Mouse (Mus musculus): ENCODE results near the gene Qtrt2. TPM values are rescaled to one million over a fixed set of nuclear protein-coding genes. Genes with fewer than 3 reads are reported as not detected.

Qtrt2 gene
- polyA plus RNA-seq, 1 experiment from 2014 or later: 25.1 TPM

GRCm38 (mm10) chr16:43860624-43861023, 66.0 kb downstream of the Qtrt2 start:
- Histone ChIP-seq H3K9me3 (no peaks in the 10 kb centered on the region), H3K4me1 (replicated peaks) (no peaks in the 10 kb centered on the region), H3K27ac (no peak overlapping the region), H3K4me3 (no peak overlapping the region), H3K27me3 (ENCODE audit: insufficient read depth, poor library complexity, severe bottlenecking) (no peaks in the 10 kb centered on the region), H3K36me3 (peaks cover 28% of the 10 kb centered on the region)
- WGBS: 85% methylated on average over 6 of the region's 6 CpGs
- DNase-seq (ENCODE audit: low spot score): no peak

- Histone ChIP-seq H3K4me1 (replicated peaks) (no peaks in the 10 kb centered on the region), H3K27ac (no peak overlapping the region), H3K27me3 (ENCODE audit: insufficient read depth, poor library complexity, severe bottlenecking) (no peaks in the 10 kb centered on the region), H3K9me3 (no peaks in the 10 kb centered on the region), H3K4me3 (no peak overlapping the region), H3K36me3 (peaks cover 22% of the 10 kb centered on the region)
- 93% methylated on average over 5 of the region's 5 CpGs for WGBS
- no peak for DNase-seq (ENCODE audit: low spot score)
These were observed 67.6 kb downstream of the Qtrt2 start for GRCm38 (mm10) chr16:43858941-43859476.

- Histone ChIP-seq H3K4me1 (replicated peaks) (no peaks in the 10 kb centered on the region), H3K27ac (no peak overlapping the region), H3K4me3 (no peak overlapping the region), H3K9me3 (no peaks in the 10 kb centered on the region), H3K36me3 (no peaks in the 10 kb centered on the region), H3K27me3 (ENCODE audit: insufficient read depth, poor library complexity, severe bottlenecking) (no peaks in the 10 kb centered on the region)
- no peak for DNase-seq (ENCODE audit: low spot score)
- WGBS: 61% methylated on average over 1 of the region's 1 CpGs
These were observed 76.8 kb downstream of the Qtrt2 start for GRCm38 (mm10) chr16:43849839-43850238.

GRCm38 (mm10) chr16:43841236-43841635, 85.4 kb downstream of the Qtrt2 start:
- Histone ChIP-seq H3K9me3 (no peaks in the 10 kb centered on the region), H3K4me3 (no peak overlapping the region), H3K4me1 (replicated peaks) (no peaks in the 10 kb centered on the region), H3K27ac (no peak overlapping the region), H3K36me3 (no peaks in the 10 kb centered on the region), H3K27me3 (ENCODE audit: insufficient read depth, poor library complexity, severe bottlenecking) (no peaks in the 10 kb centered on the region)
- WGBS: 93% methylated on average over 1 of the region's 1 CpGs
- DNase-seq (ENCODE audit: low spot score): no peak

GRCm38 (mm10) chr16:43831957-43832356, 94.7 kb downstream of the Qtrt2 start:
- H3K27me3 ChIP-seq (ENCODE audit: insufficient read depth, poor library complexity, severe bottlenecking): no peaks in the 10 kb centered on the region
- no peak for DNase-seq (ENCODE audit: low spot score)
- H3K9me3 ChIP-seq: no peaks in the 10 kb centered on the region
- no peaks in the 10 kb centered on the region for H3K4me1 ChIP-seq (replicated peaks)
- H3K4me3 ChIP-seq: no peak overlapping the region
- no peak overlapping the region for H3K27ac ChIP-seq
- 98% methylated on average over 2 of the region's 2 CpGs for WGBS
- no peaks in the 10 kb centered on the region for H3K36me3 ChIP-seq

GRCm38 (mm10) chr16:43827492-43827891, 99.1 kb downstream of the Qtrt2 start:
- 74% methylated on average over 3 of the region's 3 CpGs for WGBS

GRCm38 (mm10) chr16:43818404-43818803, 108.2 kb downstream of the Qtrt2 start:
- Histone ChIP-seq H3K4me1 (replicated peaks) (0 out of 2 replicates have a peak, but pooled peaks cover 7% of the 10 kb centered on the region), H3K9me3 (no peaks in the 10 kb centered on the region), H3K27ac (no peak overlapping the region), H3K36me3 (no peaks in the 10 kb centered on the region), H3K27me3 (ENCODE audit: insufficient read depth, poor library complexity, severe bottlenecking) (no peaks in the 10 kb centered on the region), H3K4me3 (no peak overlapping the region)
- 96% methylated on average over 6 of the region's 6 CpGs for WGBS
- DNase-seq (ENCODE audit: low spot score): no peak

More at GRCm38 (mm10) chr16:43827492-43827891, 99.1 kb downstream of the Qtrt2 start:
- H3K27ac ChIP-seq: no peak overlapping the region
- no peaks in the 10 kb centered on the region for H3K9me3 ChIP-seq
- H3K4me1 ChIP-seq (replicated peaks): no peaks in the 10 kb centered on the region
- no peak for DNase-seq (ENCODE audit: low spot score)
- H3K4me3 ChIP-seq: no peak overlapping the region
- H3K36me3 ChIP-seq: no peaks in the 10 kb centered on the region
- H3K27me3 ChIP-seq (ENCODE audit: insufficient read depth, poor library complexity, severe bottlenecking): no peaks in the 10 kb centered on the region

- H3K9me3 ChIP-seq: no peaks in the 10 kb centered on the region
- H3K4me1 ChIP-seq (replicated peaks): 0 out of 2 replicates have a peak, but pooled peaks cover 7% of the 10 kb centered on the region
- no peak for DNase-seq (ENCODE audit: low spot score)
- no peaks in the 10 kb centered on the region for H3K36me3 ChIP-seq
- H3K27me3 ChIP-seq (ENCODE audit: insufficient read depth, poor library complexity, severe bottlenecking): no peaks in the 10 kb centered on the region
- 84% methylated on average over 4 of the region's 5 CpGs for WGBS
- H3K27ac ChIP-seq: no peak overlapping the region
- no peak overlapping the region for H3K4me3 ChIP-seq
These were observed 110.3 kb downstream of the Qtrt2 start for GRCm38 (mm10) chr16:43816321-43816720.

- Histone ChIP-seq H3K4me1 (replicated peaks) (0 out of 2 replicates have a peak, but pooled peaks cover 7% of the 10 kb centered on the region), H3K9me3 (no peaks in the 10 kb centered on the region), H3K36me3 (no peaks in the 10 kb centered on the region), H3K27ac (no peak overlapping the region), H3K4me3 (no peak overlapping the region), H3K27me3 (ENCODE audit: insufficient read depth, poor library complexity, severe bottlenecking) (no peaks in the 10 kb centered on the region)
- no peak for DNase-seq (ENCODE audit: low spot score)
- 35% methylated on average over 4 of the region's 4 CpGs for WGBS
These were observed 112.0 kb downstream of the Qtrt2 start for GRCm38 (mm10) chr16:43814644-43815043.

Other genes starting within 250 kb of the Qtrt2 start
- not detected in 2 replicates for gene Drd3, start 172.8 kb downstream of the Qtrt2 start, polyA plus RNA-seq (2016; fragmentation: Nextera tagmentation; extraction: Ambion mirVana)
- 12.7 and 15.2 TPM in 2 replicates for gene Ccdc191, start 37.0 kb downstream of the Qtrt2 start, polyA plus RNA-seq (2016; fragmentation: Nextera tagmentation; extraction: Ambion mirVana)
- 0.25 and 0.32 TPM in 2 replicates for gene Zdhhc23, start 53.0 kb upstream of the Qtrt2 start, polyA plus RNA-seq (2016; fragmentation: Nextera tagmentation; extraction: Ambion mirVana)
- gene Gramd1c, start 136.5 kb upstream of the Qtrt2 start, polyA plus RNA-seq (2016; fragmentation: Nextera tagmentation; extraction: Ambion mirVana): 2.5 and 3.0 TPM in 2 replicates
- gene Atp6v1a, start 212.9 kb upstream of the Qtrt2 start, polyA plus RNA-seq (2016; fragmentation: Nextera tagmentation; extraction: Ambion mirVana): 43.3 and 47.6 TPM in 2 replicates
- gene Naa50, start 213.0 kb upstream of the Qtrt2 start, polyA plus RNA-seq (2016; fragmentation: Nextera tagmentation; extraction: Ambion mirVana): 78.0 and 123 TPM in 2 replicates
- gene Usf3, start 246.4 kb upstream of the Qtrt2 start, polyA plus RNA-seq (2016; fragmentation: Nextera tagmentation; extraction: Ambion mirVana): 2.4 and 2.6 TPM in 2 replicates

All from hindbrain, embryonic 10.5 days (tissue).